Mouse (Mus musculus) kidney, adult 11 months (tissue): Measurements from ENCODE around the gene Asic3.

Experiments
- DNase-seq: peaks from one replicate; pipeline ENCODE4 v3.0.0; 2022

Asic3 gene

GRCm38 (mm10) chr5:24452030-24452690, 39.0 kb downstream of the Asic3 start, which contains the start of gene Agap3:
TSS of gene Agap3 (plus strand) at chr5:24452177.
- DNase-seq, result no peak

GRCm38 (mm10) chr5:24452691-24453233, 39.6 kb downstream of the Asic3 start:
- DNase-seq, result no peak

- DNase-seq, result no peak
Observed at GRCm38 (mm10) chr5:24453283-24453984, 40.2 kb downstream of the Asic3 start.

GRCm38 (mm10) chr5:24453985-24454303, 40.8 kb downstream of the Asic3 start:
- no peak for DNase-seq

GRCm38 (mm10) chr5:24455076-24455475, 41.9 kb downstream of the Asic3 start:
- DNase-seq, result no peak

GRCm38 (mm10) chr5:24455613-24456012, 42.4 kb downstream of the Asic3 start:
- no peak for DNase-seq

- DNase-seq, result no peak
Observed at GRCm38 (mm10) chr5:24466762-24467161, 53.6 kb downstream of the Asic3 start.
